Mouse (Mus musculus) midbrain, embryonic 12.5 days (tissue): ENCODE data around the gene Pde4d. TPM values are rescaled to one million over a fixed set of nuclear protein-coding genes. Genes with fewer than 3 reads are reported as not detected.

ENCODE experiments used
- ATAC-seq: fragments of 200-750 bp; cut with Nextera tagmentation; 2 replicates; pipeline ENCODE4 v1.8.0; 2017; ENCODE audit warnings: low read depth, moderate TSS enrichment, moderate library complexity; ENCODE audit not compliant: low FRiP score
- H3K27ac ChIP-seq: fragments of 300-500 bp; sonication (generic); replicated peaks from 2 replicates; pipeline ENCODE4 v1.5.1; 2016; ENCODE audit warnings: mild to moderate bottlenecking
- H3K27me3 ChIP-seq: fragments of 300-500 bp; sonication (generic); 2 replicates; pipeline ENCODE4 v1.6.1; 2016; ENCODE audit warnings: mild to moderate bottlenecking
- H3K36me3 ChIP-seq: fragments of 300-500 bp; sonication (generic); 2 replicates; pipeline ENCODE4 v1.6.1; 2016
- H3K4me1 ChIP-seq: fragments of 300-500 bp; sonication (generic); 2 replicates; pipeline ENCODE4 v1.6.1; 2016
- H3K4me2 ChIP-seq: fragments of 300-500 bp; sonication (generic); replicated peaks from 2 replicates; pipeline ENCODE4 v1.6.1; 2016; ENCODE audit warnings: mild to moderate bottlenecking, moderate library complexity
- H3K4me3 ChIP-seq: fragments of 300-500 bp; sonication (generic); 2 replicates; pipeline ENCODE4 v1.5.1; 2016; ENCODE audit warnings: mild to moderate bottlenecking
- H3K9ac ChIP-seq: fragments of 300-500 bp; sonication (generic); replicated peaks from 2 replicates; pipeline ENCODE4 v1.6.1; 2016; ENCODE audit warnings: mild to moderate bottlenecking, moderate library complexity
- H3K9me3 ChIP-seq: fragments of 300-500 bp; sonication (generic); 2 replicates; pipeline ENCODE4 v1.6.1; 2016; ENCODE audit warnings: mild to moderate bottlenecking
- WGBS: fragments of 180-500 bp; shearing (Covaris S2); methylation state at CpG from one replicate; pipeline ENCODE4 v1.1.7; 2016; 5-methylcytosine and 5-hydroxymethylcytosine counted together
- polyA plus RNA-seq: library from polyadenylated mRNA; unstranded; fragments of >200 nt; fragmentation: Nextera tagmentation; extraction: Ambion mirVana; gene quantifications from 2 replicates; pipeline ENCODE4 v1.2.1, GENCODE M21; 2016

Pde4d gene
- polyA plus RNA-seq, 1 experiment from 2014 or later: 21.4 TPM

DNA sequence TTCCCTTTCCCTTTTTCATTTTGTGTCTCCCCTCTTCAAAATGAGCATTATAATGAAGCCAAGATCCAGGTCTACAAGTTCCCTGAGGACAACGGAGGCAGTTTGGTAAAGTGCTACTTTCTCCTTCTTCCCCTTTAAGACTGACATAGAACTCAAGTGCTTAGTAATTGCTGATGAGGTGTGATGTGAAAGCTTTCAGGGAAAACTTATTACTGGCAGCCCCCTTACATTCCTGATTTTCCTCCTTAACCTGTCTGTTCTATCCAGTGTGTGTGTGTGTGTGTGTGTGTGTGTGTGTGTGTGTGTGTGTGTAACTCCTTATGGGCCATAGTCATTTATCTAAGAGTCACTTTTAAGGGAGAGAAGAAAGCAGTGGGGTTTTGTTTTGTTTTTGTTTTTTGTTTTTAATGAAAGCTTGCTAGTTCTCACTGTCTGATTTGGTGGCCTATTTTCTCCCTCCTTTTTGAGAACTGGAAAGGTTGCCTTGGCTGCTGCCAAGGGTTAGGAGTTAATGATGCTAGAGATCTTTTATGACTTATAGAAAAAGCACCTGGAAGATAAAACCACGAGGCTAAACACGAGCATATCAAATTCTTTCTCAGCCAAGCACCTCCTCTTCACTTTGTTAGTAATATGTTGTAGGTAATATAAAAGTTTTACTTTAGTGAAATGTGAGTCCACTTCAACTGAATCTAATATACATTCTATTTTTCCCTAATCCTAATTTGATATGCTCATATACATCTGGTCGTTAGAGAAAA, 1236.5 kb downstream of the Pde4d start:
- 34% methylated on average over 4 of the region's 4 CpGs for WGBS
- ATAC-seq: peak; percentile 27; the same call in 1 of the 2 replicates
- H3K9ac ChIP-seq: peak overlapping the region; percentile 59
- H3K4me1 ChIP-seq: 0 out of 2 replicates have a peak, but pooled peaks cover 2% of the 10 kb centered on the region
- no peaks in the 10 kb centered on the region for H3K27me3 ChIP-seq
- H3K9me3 ChIP-seq: no peaks in the 10 kb centered on the region
- H3K4me3 ChIP-seq: peak overlapping the region; percentile 48
- H3K36me3 ChIP-seq: no peaks in the 10 kb centered on the region
- H3K4me2 ChIP-seq: peak overlapping the region; percentile 88
- no peak overlapping the region for H3K27ac ChIP-seq

DNA sequence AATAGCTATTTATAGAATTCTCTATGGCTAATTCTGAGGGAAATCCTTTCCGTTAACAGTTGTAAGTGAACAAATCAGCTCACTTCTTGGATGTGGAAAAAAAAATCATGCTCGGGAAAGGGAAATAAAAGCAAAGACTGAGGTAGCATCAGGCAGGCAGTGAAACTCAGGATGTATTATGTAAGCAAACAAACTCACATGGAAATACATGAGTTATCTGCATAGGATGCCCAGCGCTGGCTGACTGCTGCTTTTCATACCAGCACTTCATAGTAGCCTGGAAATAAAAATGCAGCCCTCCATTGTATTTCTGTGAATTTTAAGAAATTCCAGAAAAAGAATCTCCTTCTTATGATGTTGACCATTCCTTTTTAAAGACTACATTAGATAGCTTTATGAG, 1237.2 kb downstream of the Pde4d start:
- no peak for ATAC-seq
- H3K4me2 ChIP-seq: 0 out of 2 replicates have a peak overlapping the region, but pooled peaks have one; percentile 3
- H3K27me3 ChIP-seq: no peaks in the 10 kb centered on the region
- H3K9me3 ChIP-seq: no peaks in the 10 kb centered on the region
- no peaks in the 10 kb centered on the region for H3K36me3 ChIP-seq
- H3K9ac ChIP-seq: no peak overlapping the region
- H3K4me1 ChIP-seq: 0 out of 2 replicates have a peak, but pooled peaks cover 2% of the 10 kb centered on the region
- no peak overlapping the region for H3K4me3 ChIP-seq
- H3K27ac ChIP-seq: no peak overlapping the region
- WGBS: 71% methylated on average over 3 of the region's 3 CpGs

DNA sequence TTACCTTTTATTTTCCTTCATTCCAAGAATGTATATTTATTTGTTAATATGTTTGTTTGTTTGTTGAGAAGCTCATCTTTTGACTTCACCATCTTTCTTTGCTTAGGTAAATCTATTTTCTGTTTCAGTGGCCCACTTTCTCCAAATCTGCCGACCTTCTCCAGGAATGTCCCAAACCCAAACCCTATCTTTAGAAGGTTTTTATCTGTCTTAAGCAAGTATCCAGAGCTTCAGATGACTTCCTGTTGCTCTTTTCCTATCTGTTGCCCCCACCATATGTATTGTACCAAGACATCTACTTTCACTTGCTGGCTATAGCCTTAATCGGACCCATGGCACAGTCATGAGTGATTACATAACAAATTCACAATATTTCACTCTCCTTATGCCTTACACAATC, 1238.4 kb downstream of the Pde4d start:
- Histone ChIP-seq H3K4me1 (0 out of 2 replicates have a peak, but pooled peaks cover 2% of the 10 kb centered on the region), H3K27me3 (no peaks in the 10 kb centered on the region), H3K36me3 (no peaks in the 10 kb centered on the region), H3K27ac (no peak overlapping the region), H3K9ac (no peak overlapping the region), H3K4me3 (no peak overlapping the region), H3K9me3 (no peaks in the 10 kb centered on the region), H3K4me2 (no peak overlapping the region)
- no peak for ATAC-seq
- 88% methylated on average over 2 of the region's 2 CpGs for WGBS

DNA sequence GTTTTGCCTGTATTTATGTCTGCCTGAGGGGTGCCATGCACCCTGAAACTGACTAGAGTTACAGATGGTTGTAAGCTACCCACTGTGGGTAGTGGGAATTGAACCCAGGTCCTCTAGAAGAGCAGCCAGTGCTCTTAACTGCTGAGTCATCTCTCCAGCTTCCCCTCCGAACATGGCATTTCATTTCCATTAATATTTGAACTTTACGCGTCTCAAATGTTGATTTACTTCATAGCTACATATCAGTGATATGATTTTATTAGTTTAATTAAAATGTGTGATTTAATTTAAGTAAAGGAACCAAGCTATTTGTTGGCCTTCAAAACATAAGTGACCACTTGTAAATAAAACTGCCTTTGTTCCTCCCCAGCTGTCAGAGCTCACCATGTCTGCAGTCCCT, 1239.4 kb downstream of the Pde4d start:
- Histone ChIP-seq H3K27me3 (no peaks in the 10 kb centered on the region), H3K4me2 (no peak overlapping the region), H3K9me3 (no peaks in the 10 kb centered on the region), H3K4me3 (no peak overlapping the region), H3K36me3 (no peaks in the 10 kb centered on the region), H3K27ac (no peak overlapping the region), H3K4me1 (no peaks in the 10 kb centered on the region), H3K9ac (no peak overlapping the region)
- WGBS: 89% methylated on average over 3 of the region's 3 CpGs
- ATAC-seq: no peak

DNA sequence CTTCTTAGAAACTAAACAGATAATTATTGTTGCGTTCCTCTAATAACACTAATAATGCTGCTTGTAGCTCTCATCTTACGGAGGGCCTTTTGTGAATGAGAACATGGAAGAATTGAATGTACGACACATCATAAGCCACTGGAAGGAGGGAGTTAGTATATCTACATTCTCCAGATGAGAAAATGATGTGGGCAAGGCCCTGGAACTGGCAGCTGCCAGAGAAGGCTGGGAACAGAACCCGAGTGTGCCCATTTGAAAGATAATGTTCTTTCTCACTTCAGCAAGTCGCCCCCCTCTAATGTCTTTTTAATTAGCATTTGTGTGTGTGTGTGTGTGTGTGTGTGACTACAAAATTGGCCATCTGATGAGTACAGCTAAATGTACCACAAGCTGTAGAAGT, 1240.8 kb downstream of the Pde4d start:
- no peak for ATAC-seq
- no peaks in the 10 kb centered on the region for H3K27me3 ChIP-seq

DNA sequence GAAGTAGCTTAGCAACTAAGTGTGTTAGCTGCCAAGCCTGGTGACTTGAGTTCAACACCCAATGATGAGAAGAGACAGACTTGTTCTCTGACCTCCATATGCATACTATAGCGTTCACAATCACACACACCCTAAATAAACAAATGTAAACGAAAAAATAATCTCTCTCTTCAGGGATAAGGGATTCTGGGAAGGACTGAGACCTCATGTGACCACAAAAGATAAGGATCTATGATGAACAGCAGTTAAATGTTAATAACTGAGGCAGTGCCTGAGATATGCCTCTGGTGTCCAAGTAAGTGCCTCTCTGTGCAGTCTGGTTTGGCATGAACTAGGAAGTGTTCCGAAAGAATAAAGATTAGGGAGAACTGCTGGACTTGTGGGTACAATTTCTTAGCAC, 1243.1 kb downstream of the Pde4d start:
- ATAC-seq: no peak
- H3K27ac ChIP-seq: no peak overlapping the region
- H3K9me3 ChIP-seq: no peaks in the 10 kb centered on the region
- no peaks in the 10 kb centered on the region for H3K36me3 ChIP-seq
- WGBS: 77% methylated on average over 3 of the region's 3 CpGs
- no peaks in the 10 kb centered on the region for H3K4me1 ChIP-seq
- no peak overlapping the region for H3K9ac ChIP-seq
- no peaks in the 10 kb centered on the region for H3K27me3 ChIP-seq
- H3K4me2 ChIP-seq: no peak overlapping the region
- H3K4me3 ChIP-seq: no peak overlapping the region

More for the DNA sequence above, 1240.8 kb downstream of the Pde4d start:
- no peaks in the 10 kb centered on the region for H3K4me1 ChIP-seq
- H3K36me3 ChIP-seq: no peaks in the 10 kb centered on the region
- H3K4me2 ChIP-seq: no peak overlapping the region
- H3K9ac ChIP-seq: no peak overlapping the region
- H3K9me3 ChIP-seq: no peaks in the 10 kb centered on the region
- no peak overlapping the region for H3K27ac ChIP-seq
- WGBS: 82% methylated on average over 5 of the region's 5 CpGs
- H3K4me3 ChIP-seq: no peak overlapping the region

DNA sequence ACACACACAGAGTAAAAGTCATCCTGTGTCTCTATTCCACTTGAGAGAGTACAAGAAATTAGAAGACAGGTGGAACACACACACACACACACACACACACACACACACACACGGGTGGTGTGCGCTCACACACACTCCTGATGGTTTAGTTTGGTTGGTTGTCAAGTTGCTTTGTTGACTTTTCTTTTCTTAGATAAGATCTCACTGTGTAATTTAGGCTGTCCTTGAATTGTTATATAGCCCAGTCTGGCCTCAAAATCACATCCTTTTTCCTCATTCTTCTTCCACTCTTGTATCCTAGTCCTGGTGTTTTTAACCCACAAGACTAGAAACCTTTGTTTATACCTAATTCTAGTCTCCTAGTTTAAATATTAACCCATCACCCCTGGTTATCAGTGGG, 1244.0 kb downstream of the Pde4d start:
- Histone ChIP-seq H3K27me3 (no peaks in the 10 kb centered on the region), H3K9me3 (no peaks in the 10 kb centered on the region), H3K4me2 (no peak overlapping the region), H3K36me3 (no peaks in the 10 kb centered on the region), H3K4me3 (no peak overlapping the region), H3K4me1 (no peaks in the 10 kb centered on the region), H3K27ac (no peak overlapping the region), H3K9ac (no peak overlapping the region)
- 73% methylated on average over 2 of the region's 2 CpGs for WGBS
- no peak for ATAC-seq

DNA sequence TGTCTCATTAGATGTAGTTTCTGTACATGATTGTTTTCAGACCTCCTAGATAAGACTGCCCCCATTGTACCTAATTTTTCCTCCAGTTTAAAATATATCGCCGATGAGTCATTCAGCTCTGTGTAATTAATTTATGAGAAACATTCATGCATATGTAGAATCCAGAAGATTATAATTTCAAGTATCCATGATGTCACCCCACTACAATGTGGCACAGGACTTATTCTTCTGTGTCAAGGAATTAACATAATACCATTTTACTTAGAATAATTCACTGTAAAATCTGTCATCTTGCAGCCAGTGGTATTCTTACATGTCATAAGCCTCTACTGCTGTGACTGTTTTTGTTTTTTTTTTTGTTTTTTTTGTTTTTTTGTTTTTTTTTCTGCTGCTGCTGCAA, 1244.5 kb downstream of the Pde4d start:
- H3K4me3 ChIP-seq: no peak overlapping the region
- no peak overlapping the region for H3K4me2 ChIP-seq
- H3K4me1 ChIP-seq: no peaks in the 10 kb centered on the region
- no peaks in the 10 kb centered on the region for H3K27me3 ChIP-seq
- 84% methylated on average over 2 of the region's 2 CpGs for WGBS
- no peak overlapping the region for H3K27ac ChIP-seq
- ATAC-seq: no peak
- H3K9me3 ChIP-seq: no peaks in the 10 kb centered on the region
- no peak overlapping the region for H3K9ac ChIP-seq
- no peaks in the 10 kb centered on the region for H3K36me3 ChIP-seq

DNA sequence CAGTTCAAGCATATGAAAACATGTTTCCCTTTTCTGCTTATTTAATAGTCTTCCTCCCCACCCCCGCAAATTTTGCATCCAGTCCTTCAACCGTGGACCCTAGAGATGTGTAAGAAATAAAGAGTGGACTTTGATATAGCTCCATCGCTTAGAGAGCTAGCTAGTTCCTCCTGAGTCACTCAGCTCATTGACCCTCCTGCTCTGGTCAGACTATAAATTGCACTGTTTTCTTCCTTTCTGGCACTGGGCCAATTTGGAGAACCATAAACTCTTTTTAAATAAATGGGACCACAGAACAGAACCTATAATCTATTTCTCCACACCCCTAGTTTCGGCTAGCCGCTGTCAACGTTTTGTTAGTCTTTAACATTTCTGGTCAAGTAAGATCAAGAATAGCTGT, 1245.3 kb downstream of the Pde4d start:
- ATAC-seq: no peak
- Histone ChIP-seq H3K4me3 (no peak overlapping the region), H3K9ac (no peak overlapping the region), H3K27ac (no peak overlapping the region), H3K4me1 (no peaks in the 10 kb centered on the region), H3K4me2 (no peak overlapping the region), H3K27me3 (no peaks in the 10 kb centered on the region), H3K9me3 (no peaks in the 10 kb centered on the region), H3K36me3 (no peaks in the 10 kb centered on the region)
- 91% methylated on average over 6 of the region's 6 CpGs for WGBS

DNA sequence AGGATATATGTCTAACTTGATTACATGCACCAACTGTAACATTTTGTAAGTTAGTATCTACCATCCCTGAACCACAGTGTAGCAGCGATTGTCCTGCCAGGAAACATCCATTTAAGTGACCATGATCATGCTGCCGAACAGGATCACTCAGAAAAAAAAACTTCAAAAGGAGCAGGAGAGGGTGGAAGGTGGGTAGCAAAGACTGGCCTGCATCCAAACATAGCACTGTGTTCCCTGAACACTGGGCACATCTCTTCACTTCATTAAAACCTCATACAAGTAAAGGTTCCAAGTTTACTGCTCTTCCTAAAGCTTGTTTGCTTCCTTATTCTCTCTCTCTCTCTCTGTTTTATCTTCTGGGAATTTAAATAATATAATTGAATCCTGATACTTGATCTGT, 1256.4 kb downstream of the Pde4d start:
- ATAC-seq: no peak
- no peak overlapping the region for H3K27ac ChIP-seq

DNA sequence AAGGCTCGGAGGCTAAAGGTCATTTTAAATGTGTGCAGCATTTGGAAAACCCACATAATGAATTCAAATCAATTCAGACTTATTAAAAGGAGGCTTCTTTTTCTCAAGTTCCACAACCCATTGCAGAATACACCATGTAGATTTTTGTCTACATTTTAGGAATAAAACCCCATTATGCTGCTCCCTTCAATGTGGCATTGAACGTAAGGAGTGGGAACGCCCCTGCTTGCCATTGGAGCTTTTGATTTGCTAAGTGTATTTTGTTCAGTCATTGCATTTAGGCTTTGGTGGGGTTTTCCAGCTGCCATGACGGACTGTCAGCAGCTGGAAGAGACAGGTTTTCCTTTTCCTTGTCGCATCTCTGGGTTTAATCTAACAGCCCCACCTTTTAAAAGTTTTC, 1256.8 kb downstream of the Pde4d start:
- no peaks in the 10 kb centered on the region for H3K9me3 ChIP-seq
- H3K4me3 ChIP-seq: no peak overlapping the region
- no peak overlapping the region for H3K9ac ChIP-seq
- 0 out of 2 replicates have a peak overlapping the region, but pooled peaks have one; percentile 8 for H3K27ac ChIP-seq
- H3K27me3 ChIP-seq: no peaks in the 10 kb centered on the region
- no peak overlapping the region for H3K4me2 ChIP-seq
- H3K36me3 ChIP-seq: no peaks in the 10 kb centered on the region
- WGBS: 44% methylated on average over 5 of the region's 5 CpGs
- peaks cover 17% of the 10 kb centered on the region; the same call in 1 of the 2 replicates for H3K4me1 ChIP-seq
- ATAC-seq: no peak

More for the DNA sequence above, 1256.4 kb downstream of the Pde4d start:
- no peak overlapping the region for H3K9ac ChIP-seq
- H3K27me3 ChIP-seq: no peaks in the 10 kb centered on the region
- H3K9me3 ChIP-seq: no peaks in the 10 kb centered on the region
- no peaks in the 10 kb centered on the region for H3K36me3 ChIP-seq
- 39% methylated on average over 2 of the region's 2 CpGs for WGBS
- H3K4me2 ChIP-seq: no peak overlapping the region
- peaks cover 17% of the 10 kb centered on the region; the same call in 1 of the 2 replicates for H3K4me1 ChIP-seq
- no peak overlapping the region for H3K4me3 ChIP-seq

DNA sequence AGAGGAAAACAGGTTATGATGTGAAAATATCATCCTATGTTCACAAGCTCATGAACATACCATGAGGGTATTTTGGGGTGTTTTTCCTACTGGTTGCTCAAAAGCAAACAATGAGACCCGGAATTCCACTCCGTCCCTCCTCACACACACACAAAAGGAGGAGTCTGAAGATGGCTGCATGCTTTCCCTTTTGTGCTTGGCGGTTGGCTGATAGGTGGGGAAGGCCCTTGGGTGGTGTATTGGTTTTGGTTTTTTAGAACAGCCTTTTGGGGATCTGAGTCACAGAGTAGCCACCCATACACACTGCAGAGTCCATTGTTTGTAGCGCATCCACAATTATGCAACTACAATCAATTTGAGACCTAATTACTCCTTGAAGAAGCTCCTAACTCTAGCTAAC, 1257.4 kb downstream of the Pde4d start:
- 75% methylated on average over 4 of the region's 4 CpGs for WGBS
- H3K4me1 ChIP-seq: peaks cover 17% of the 10 kb centered on the region; the same call in 1 of the 2 replicates
- no peak overlapping the region for H3K4me2 ChIP-seq
- no peak overlapping the region for H3K9ac ChIP-seq
- ATAC-seq: no peak
- H3K36me3 ChIP-seq: no peaks in the 10 kb centered on the region
- H3K27me3 ChIP-seq: no peaks in the 10 kb centered on the region
- H3K9me3 ChIP-seq: no peaks in the 10 kb centered on the region
- H3K4me3 ChIP-seq: no peak overlapping the region
- H3K27ac ChIP-seq: 0 out of 2 replicates have a peak overlapping the region, but pooled peaks have one; percentile 8
